Mouse (Mus musculus) skeletal muscle tissue, postnatal 0 days (tissue): Measurements from ENCODE around the gene Man2b2. TPM values are rescaled to one million over a fixed set of nuclear protein-coding genes. Genes with fewer than 3 reads are reported as not detected.

Experiments used
- polyA plus RNA-seq: library from polyadenylated mRNA; unstranded; fragments of >200 nt; fragmentation: Nextera tagmentation; extraction: Ambion mirVana; gene quantifications from 2 replicates; pipeline ENCODE4 v1.2.1, GENCODE M21; 2015

The Man2b2 gene
- 10.5 and 11.7 TPM in 2 replicates for polyA plus RNA-seq

GRCm38 (mm10) chr5:36829913-36830879 is at the start of gene Man2b2:
Man2b2 (minus strand) TSS chr5:36830653.

GRCm38 (mm10) chr5:36868266-36869090 is 38.0 kb upstream of the Man2b2 start, which contains the start of gene Ppp2r2c:
Ppp2r2c (plus strand) TSS chr5:36868513.

DNA sequence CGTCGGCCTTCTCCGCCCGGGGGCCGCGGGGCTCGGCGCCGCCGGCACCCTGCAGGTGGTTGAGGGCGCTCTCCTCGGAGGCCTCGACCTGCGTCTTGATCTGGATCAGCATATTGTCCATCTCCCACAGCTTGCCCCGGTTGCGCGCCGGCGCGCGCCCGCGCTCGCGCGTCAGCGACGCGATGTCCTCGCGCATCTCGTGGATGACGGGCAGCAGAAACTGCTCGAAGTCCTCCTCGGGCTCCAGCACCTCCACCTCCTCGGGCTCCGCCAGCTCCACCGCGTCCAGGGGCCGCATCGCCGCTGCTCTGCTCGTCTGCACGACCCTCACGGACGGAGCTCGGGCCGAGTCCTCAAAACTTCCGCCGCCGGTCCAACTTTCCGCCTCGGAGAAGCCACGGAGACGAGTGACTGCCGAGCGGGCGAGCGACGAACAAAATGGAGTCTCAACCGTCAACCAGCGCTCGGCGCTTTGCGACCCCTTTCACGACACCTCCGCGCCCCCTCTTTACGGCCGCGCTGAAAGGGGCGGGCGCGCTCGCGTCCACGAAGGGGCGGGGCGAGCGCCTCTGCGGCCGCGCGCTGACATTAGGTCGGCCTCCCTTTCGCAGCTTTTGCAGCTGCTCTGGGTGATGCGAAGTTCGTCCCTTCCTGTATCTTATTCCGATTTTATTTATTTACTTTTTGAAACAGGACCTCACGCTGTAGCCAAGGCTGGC is 34.0 kb downstream of the Man2b2 start, which contains the start of gene Mrfap1:
Gene Mrfap1 (minus strand): TSS at position 477 of the 719 bp plus-strand sequence.

Other genes with a start within 250 kb of the Man2b2 start
- gene Tbc1d14, start 237.4 kb downstream of the Man2b2 start, polyA plus RNA-seq, result 8.7 and 11.2 TPM in 2 replicates
- gene D5Ertd579e, start 134.6 kb downstream of the Man2b2 start, polyA plus RNA-seq, result 22.7 and 23.0 TPM in 2 replicates
- gene Bloc1s4, start 82.0 kb downstream of the Man2b2 start, polyA plus RNA-seq, result 16.3 and 19.5 TPM in 2 replicates
- 301 and 371 TPM in 2 replicates for gene Mrfap1, start 33.9 kb downstream of the Man2b2 start, polyA plus RNA-seq
- 0.27 and 0.38 TPM in 2 replicates for gene Ppp2r2c, start 37.9 kb upstream of the Man2b2 start, polyA plus RNA-seq
- 12.0 and 12.2 TPM in 2 replicates for gene Wfs1, start 158.6 kb upstream of the Man2b2 start, polyA plus RNA-seq